Mouse (Mus musculus) adrenal gland, postnatal 0 days (tissue): ENCODE data around the gene N6amt1. TPM values are rescaled to one million over a fixed set of nuclear protein-coding genes. Genes with fewer than 3 reads are reported as not detected.

Source experiments
- polyA plus RNA-seq: library from polyadenylated mRNA; unstranded; fragments of >200 nt; fragmentation: Nextera tagmentation; extraction: Ambion mirVana; gene quantifications from 2 replicates; pipeline ENCODE4 v1.2.1, GENCODE M21; 2015

Gene N6amt1
- 31.0 and 34.7 TPM in 2 replicates for polyA plus RNA-seq

DNA sequence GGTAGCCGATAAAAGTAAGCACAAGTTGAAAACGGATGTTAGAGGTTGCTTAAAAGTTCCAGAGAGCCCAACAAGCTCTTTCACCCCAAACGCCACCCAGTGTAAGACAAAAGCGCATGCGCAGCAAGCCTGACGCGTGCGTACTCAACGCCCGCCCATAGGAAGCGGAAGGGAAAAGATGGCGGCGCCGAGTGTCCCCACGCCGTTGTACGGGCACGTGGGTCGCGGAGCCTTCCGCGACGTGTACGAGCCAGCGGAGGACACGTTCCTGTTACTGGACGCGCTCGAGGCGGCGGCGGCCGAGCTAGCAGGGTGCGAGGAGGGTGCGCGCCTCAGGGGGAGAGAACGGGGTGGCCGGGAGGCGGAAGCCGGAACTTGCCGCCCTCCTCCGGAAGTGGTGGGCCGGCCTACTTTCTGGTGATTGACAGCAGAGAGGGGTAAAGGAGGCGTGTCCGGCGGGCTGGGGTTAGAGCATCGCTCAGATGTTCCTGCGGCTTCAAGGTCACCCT lies at the start of gene N6amt1:
Gene N6amt1 (plus strand): TSS at position 111 of the 509 bp plus-strand sequence.

Other genes with a start within 250 kb of the N6amt1 start
- 10.7 and 13.2 TPM in 2 replicates for gene Ltn1, start 78.4 kb downstream of the N6amt1 start, polyA plus RNA-seq
- gene Rwdd2b, start 86.4 kb downstream of the N6amt1 start, polyA plus RNA-seq = 7.3 and 9.4 TPM in 2 replicates
- gene Usp16, start 100.5 kb downstream of the N6amt1 start, polyA plus RNA-seq = 36.3 and 43.1 TPM in 2 replicates
- gene Cct8, start 141.7 kb downstream of the N6amt1 start, polyA plus RNA-seq = 172 and 246 TPM in 2 replicates
- gene Map3k7cl, start 199.1 kb downstream of the N6amt1 start, polyA plus RNA-seq = 0.24 and 0.32 TPM in 2 replicates